Mouse (Mus musculus) forebrain, embryonic 14.5 days (tissue): ENCODE results near the gene Vsir. TPM values are rescaled to one million over a fixed set of nuclear protein-coding genes. Genes with fewer than 3 reads are reported as not detected.

Experiments
- ATAC-seq: fragments of 200-750 bp; cut with Nextera tagmentation; 2 replicates; pipeline ENCODE4 v1.8.0; 2017; ENCODE audit warnings: mild to moderate bottlenecking, moderate library complexity
- DNase-seq: peaks from one replicate; pipeline ENCODE4 v3.0.0-alpha.2; 2015; ENCODE audit warnings: low spot score
- H3K27ac ChIP-seq: fragments of 300-500 bp; sonication (generic); 2 replicates; pipeline ENCODE4 v1.5.1; 2014; ENCODE audit warnings: low read depth, mild to moderate bottlenecking, control low read depth, low read length, moderate library complexity
- H3K27me3 ChIP-seq: fragments of 300-500 bp; sonication (generic); replicated peaks from 2 replicates; pipeline ENCODE4 v1.6.1; 2014; ENCODE audit warnings: low read length, control low read depth, mixed read lengths; ENCODE audit not compliant: control insufficient read depth, insufficient read depth
- H3K36me3 ChIP-seq: fragments of 300-500 bp; sonication (generic); 2 replicates; pipeline ENCODE4 v1.6.1; 2014; ENCODE audit warnings: low read length, control low read depth; ENCODE audit not compliant: control insufficient read depth, insufficient read depth
- H3K4me1 ChIP-seq: fragments of 300-500 bp; sonication (generic); 2 replicates; pipeline ENCODE4 v1.6.1; 2014; ENCODE audit warnings: antibody characterized with exemption, low read length, control low read depth; ENCODE audit not compliant: control insufficient read depth, insufficient read depth
- H3K4me2 ChIP-seq: fragments of 300-500 bp; sonication (generic); 2 replicates; pipeline ENCODE4 v1.6.1; 2014; ENCODE audit warnings: mild to moderate bottlenecking, control low read depth, low read length
- H3K4me3 ChIP-seq: fragments of 300-500 bp; sonication (generic); 2 replicates; pipeline ENCODE4 v1.5.1; 2014; ENCODE audit warnings: low read depth, low read length, control low read depth
- H3K9ac ChIP-seq: fragments of 300-500 bp; sonication (generic); 2 replicates; pipeline ENCODE4 v1.6.1; 2014; ENCODE audit warnings: mild to moderate bottlenecking, low read length, control low read depth, moderate library complexity
- H3K9me3 ChIP-seq: fragments of 300-500 bp; sonication (generic); replicated peaks from 2 replicates; pipeline ENCODE4 v1.6.1; 2016; ENCODE audit warnings: low read length, control low read depth, mixed read lengths; ENCODE audit not compliant: control insufficient read depth
- WGBS: fragments of 180-500 bp; shearing (Covaris S2); extraction: QIAGEN DNeasy Blood & Tissue Kit; methylation state at CpG from one replicate; pipeline ENCODE4 v1.1.7; 2014; 5-methylcytosine and 5-hydroxymethylcytosine counted together
- polyA plus RNA-seq: library from polyadenylated mRNA; unstranded; fragments of >200 nt; fragmentation: Nextera tagmentation; extraction: Ambion mirVana; gene quantifications from 2 replicates; pipeline ENCODE4 v1.2.1, GENCODE M21; 2014

Gene Vsir
- polyA plus RNA-seq, 1 experiment from 2014 or later: 2.1 TPM

GRCm38 (mm10) chr10:60371596-60372386 is 25.1 kb downstream of the Vsir start:
- H3K27ac ChIP-seq: no peak overlapping the region
- WGBS: 67% methylated on average over 5 of the region's 5 CpGs
- ATAC-seq: no peak
- no peaks in the 10 kb centered on the region for H3K4me1 ChIP-seq
- H3K36me3 ChIP-seq: no peaks in the 10 kb centered on the region
- no peak overlapping the region for H3K9ac ChIP-seq
- no peak overlapping the region for H3K4me2 ChIP-seq
- no peaks in the 10 kb centered on the region for H3K27me3 ChIP-seq
- no peak overlapping the region for H3K4me3 ChIP-seq
- no peaks in the 10 kb centered on the region for H3K9me3 ChIP-seq
- no peak for DNase-seq

GRCm38 (mm10) chr10:60373543-60373936 is 26.9 kb downstream of the Vsir start:
- H3K4me1 ChIP-seq: no peaks in the 10 kb centered on the region
- no peaks in the 10 kb centered on the region for H3K36me3 ChIP-seq
- no peaks in the 10 kb centered on the region for H3K9me3 ChIP-seq
- DNase-seq: no peak
- ATAC-seq: no peak
- no peak overlapping the region for H3K27ac ChIP-seq
- H3K9ac ChIP-seq: no peak overlapping the region
- H3K4me2 ChIP-seq: no peak overlapping the region
- H3K4me3 ChIP-seq: no peak overlapping the region
- WGBS: 83% methylated on average over 6 of the region's 6 CpGs
- H3K27me3 ChIP-seq: no peaks in the 10 kb centered on the region

- Histone ChIP-seq H3K27me3 (no peaks in the 10 kb centered on the region), H3K36me3 (no peaks in the 10 kb centered on the region), H3K9ac (no peak overlapping the region), H3K27ac (no peak overlapping the region), H3K4me1 (no peaks in the 10 kb centered on the region), H3K4me2 (no peak overlapping the region), H3K4me3 (no peak overlapping the region), H3K9me3 (no peaks in the 10 kb centered on the region)
- DNase-seq (no peak), ATAC-seq (no peak)
- 75% methylated on average over 8 of the region's 8 CpGs for WGBS
Measured at GRCm38 (mm10) chr10:60373937-60374578, 27.4 kb downstream of the Vsir start.

GRCm38 (mm10) chr10:60376704-60377103 is 30.1 kb downstream of the Vsir start:
- no peak for ATAC-seq
- WGBS: 94% methylated on average over 16 of the region's 16 CpGs

GRCm38 (mm10) chr10:60379419-60379957 is 32.8 kb downstream of the Vsir start:
- Histone ChIP-seq H3K9ac (no peak overlapping the region), H3K27me3 (no peaks in the 10 kb centered on the region), H3K4me1 (no peaks in the 10 kb centered on the region), H3K4me2 (no peak overlapping the region), H3K27ac (no peak overlapping the region), H3K9me3 (no peaks in the 10 kb centered on the region), H3K36me3 (no peaks in the 10 kb centered on the region), H3K4me3 (no peak overlapping the region)
- 81% methylated on average over 9 of the region's 9 CpGs for WGBS
- no peak for ATAC-seq
- no peak for DNase-seq

More at GRCm38 (mm10) chr10:60376704-60377103, 30.1 kb downstream of the Vsir start:
- no peak overlapping the region for H3K27ac ChIP-seq
- H3K9me3 ChIP-seq: no peaks in the 10 kb centered on the region
- H3K9ac ChIP-seq: no peak overlapping the region
- H3K36me3 ChIP-seq: no peaks in the 10 kb centered on the region
- no peak overlapping the region for H3K4me3 ChIP-seq
- no peak overlapping the region for H3K4me2 ChIP-seq
- no peaks in the 10 kb centered on the region for H3K4me1 ChIP-seq
- no peaks in the 10 kb centered on the region for H3K27me3 ChIP-seq
- DNase-seq: no peak

GRCm38 (mm10) chr10:60380229-60380628 is 33.6 kb downstream of the Vsir start:
- ATAC-seq (no peak), DNase-seq (no peak)
- Histone ChIP-seq H3K9me3 (no peaks in the 10 kb centered on the region), H3K4me2 (no peak overlapping the region), H3K4me1 (no peaks in the 10 kb centered on the region), H3K27me3 (no peaks in the 10 kb centered on the region), H3K9ac (no peak overlapping the region), H3K4me3 (no peak overlapping the region), H3K27ac (no peak overlapping the region), H3K36me3 (no peaks in the 10 kb centered on the region)
- WGBS: 79% methylated on average over 3 of the region's 3 CpGs

GRCm38 (mm10) chr10:60381142-60381925 is 34.7 kb downstream of the Vsir start:
- H3K27ac ChIP-seq: no peak overlapping the region
- no peaks in the 10 kb centered on the region for H3K9me3 ChIP-seq
- H3K36me3 ChIP-seq: no peaks in the 10 kb centered on the region
- no peak for ATAC-seq
- H3K27me3 ChIP-seq: no peaks in the 10 kb centered on the region
- no peaks in the 10 kb centered on the region for H3K4me1 ChIP-seq
- H3K4me3 ChIP-seq: no peak overlapping the region
- DNase-seq: no peak
- H3K4me2 ChIP-seq: no peak overlapping the region
- WGBS: 80% methylated on average over 10 of the region's 10 CpGs
- H3K9ac ChIP-seq: no peak overlapping the region

- Histone ChIP-seq H3K9me3 (no peaks in the 10 kb centered on the region), H3K27me3 (no peaks in the 10 kb centered on the region), H3K36me3 (no peaks in the 10 kb centered on the region), H3K4me1 (no peaks in the 10 kb centered on the region), H3K4me2 (no peak overlapping the region), H3K9ac (no peak overlapping the region), H3K27ac (no peak overlapping the region), H3K4me3 (no peak overlapping the region)
- 78% methylated on average over 2 of the region's 2 CpGs for WGBS
- ATAC-seq (no peak), DNase-seq (no peak)
Measured at GRCm38 (mm10) chr10:60388332-60388731, 41.7 kb downstream of the Vsir start.
